Mouse (Mus musculus): ENCODE measurements at regions not wholly inside any gene's neighbourhood (a gene's known extent, or its start where the extent isn't known, plus 50 kb on each side); places are given as distances from the start of the nearest gene placed in this dataset.
"Not testable (repeated sequence)": the region's sequence is repeated elsewhere in the genome, so short reads cannot be mapped to it uniquely, and the experiment has no call there.

DNA sequence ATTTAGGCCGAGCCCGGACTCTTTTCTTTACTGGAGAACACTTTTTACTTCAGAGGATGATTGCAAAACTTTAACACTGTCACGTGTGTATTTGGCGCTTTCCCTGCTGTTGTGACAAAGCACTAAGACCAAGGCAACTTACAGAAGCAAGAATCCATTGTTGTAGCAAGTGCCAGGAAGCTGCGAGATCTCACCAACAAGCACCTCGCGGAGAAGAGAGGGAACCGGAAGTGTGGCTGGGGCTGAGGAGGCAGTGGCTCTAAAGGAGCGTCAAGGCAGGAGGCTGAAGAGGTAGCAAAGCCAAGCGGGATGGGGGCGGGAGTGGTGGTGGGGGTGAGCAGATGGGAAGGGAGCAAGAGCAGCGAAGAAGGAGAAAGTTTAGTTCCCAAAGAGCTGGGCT lies 121.7 kb upstream of the Ubl3 start:
- ATAC-seq (replicated peaks; ENCODE audit: low FRiP score, low read depth) (no peak), DNase-seq (ENCODE audit: low spot score) (no peak)
- H3K36me3 ChIP-seq (ENCODE audit: insufficient read depth, low read length): no peaks in the 10 kb centered on the region
- H3K9ac ChIP-seq (ENCODE audit: low read depth, low read length): no peak overlapping the region
- WGBS: 76% methylated on average over 12 of the region's 12 CpGs
- H3K9me3 ChIP-seq (replicated peaks; ENCODE audit: low read length): no peaks in the 10 kb centered on the region
- no peak overlapping the region for H3K4me3 ChIP-seq (replicated peaks; ENCODE audit: low read depth, low read length)
- no peak overlapping the region for H3K4me2 ChIP-seq (ENCODE audit: low read length)
- no peaks in the 10 kb centered on the region for H3K4me1 ChIP-seq (replicated peaks; ENCODE audit: insufficient read depth, low read length)
- H3K27me3 ChIP-seq (ENCODE audit: insufficient read depth, low read length): no peaks in the 10 kb centered on the region
- no peak for TF ChIP-seq CTCF (IDR thresholded peaks at IDR 0.05; ENCODE audit: low read depth)
- no peak overlapping the region for H3K27ac ChIP-seq

DNA sequence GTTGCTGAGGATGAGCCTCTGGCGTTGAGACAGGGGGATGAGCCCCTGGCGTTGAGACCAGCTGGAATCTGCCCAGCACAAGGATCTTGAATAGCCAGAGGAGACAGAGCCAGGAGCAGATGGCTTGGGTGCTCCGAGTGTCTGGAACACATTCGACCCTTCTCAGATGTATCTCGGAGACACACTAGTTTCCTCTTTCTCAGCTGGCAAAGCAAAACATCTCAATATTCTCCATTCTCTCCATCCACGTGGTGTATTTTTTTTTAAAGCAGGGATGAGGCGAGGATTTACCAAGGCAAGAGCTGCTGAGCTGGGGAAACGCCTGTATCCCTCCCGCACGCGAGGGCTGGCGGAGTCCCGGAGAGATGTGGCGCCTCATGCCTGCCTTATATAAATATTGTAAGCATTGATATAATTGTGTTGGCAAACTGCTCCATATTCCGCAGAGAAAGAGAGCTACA lies 109.7 kb upstream of the Ubl3 start:
- TF ChIP-seq CTCF (IDR thresholded peaks at IDR 0.05; ENCODE audit: low read depth): no peak
- Histone ChIP-seq H3K4me2 (ENCODE audit: low read length) (no peak overlapping the region), H3K9me3 (replicated peaks; ENCODE audit: low read length) (no peaks in the 10 kb centered on the region), H3K4me3 (replicated peaks; ENCODE audit: low read depth, low read length) (no peak overlapping the region), H3K36me3 (ENCODE audit: insufficient read depth, low read length) (no peaks in the 10 kb centered on the region), H3K27ac (no peak overlapping the region), H3K9ac (ENCODE audit: low read depth, low read length) (no peak overlapping the region), H3K4me1 (replicated peaks; ENCODE audit: insufficient read depth, low read length) (no peaks in the 10 kb centered on the region), H3K27me3 (ENCODE audit: insufficient read depth, low read length) (no peaks in the 10 kb centered on the region)
- no peak for ATAC-seq (replicated peaks; ENCODE audit: low FRiP score, low read depth)
- WGBS: 77% methylated on average over 15 of the region's 15 CpGs
- DNase-seq (ENCODE audit: low spot score): no peak

DNA sequence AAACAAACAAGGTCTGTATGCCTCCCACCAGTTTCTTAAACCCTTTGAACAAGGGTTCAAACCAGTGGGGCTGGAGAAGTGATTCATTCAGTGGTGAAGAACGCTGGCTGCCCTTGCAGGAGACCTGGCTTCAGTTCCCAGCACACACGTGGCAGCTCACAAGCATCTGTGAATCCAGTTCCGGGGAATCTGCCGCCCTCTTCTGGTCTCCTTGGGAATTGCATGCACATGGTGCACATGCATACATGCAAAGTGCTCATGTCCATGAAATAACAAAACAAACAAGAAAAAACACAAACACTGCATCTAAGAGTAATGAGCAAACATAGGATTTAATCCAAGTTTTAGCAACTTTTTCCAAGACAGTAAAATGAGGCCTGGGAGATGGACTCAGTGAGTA lies 108.5 kb upstream of the Ubl3 start:
- no peak overlapping the region for H3K9ac ChIP-seq (ENCODE audit: low read depth, low read length)
- no peak overlapping the region for H3K4me3 ChIP-seq (replicated peaks; ENCODE audit: low read depth, low read length)
- H3K27ac ChIP-seq: no peak overlapping the region
- H3K9me3 ChIP-seq (replicated peaks; ENCODE audit: low read length): no peaks in the 10 kb centered on the region
- no peaks in the 10 kb centered on the region for H3K4me1 ChIP-seq (replicated peaks; ENCODE audit: insufficient read depth, low read length)
- no peaks in the 10 kb centered on the region for H3K36me3 ChIP-seq (ENCODE audit: insufficient read depth, low read length)
- 86% methylated on average over 4 of the region's 4 CpGs for WGBS
- no peak overlapping the region for H3K4me2 ChIP-seq (ENCODE audit: low read length)
- no peak for DNase-seq (ENCODE audit: low spot score)
- ATAC-seq (replicated peaks; ENCODE audit: low FRiP score, low read depth): no peak
- TF ChIP-seq CTCF (IDR thresholded peaks at IDR 0.05; ENCODE audit: low read depth): peak; percentile 42
- H3K27me3 ChIP-seq (ENCODE audit: insufficient read depth, low read length): no peaks in the 10 kb centered on the region

DNA sequence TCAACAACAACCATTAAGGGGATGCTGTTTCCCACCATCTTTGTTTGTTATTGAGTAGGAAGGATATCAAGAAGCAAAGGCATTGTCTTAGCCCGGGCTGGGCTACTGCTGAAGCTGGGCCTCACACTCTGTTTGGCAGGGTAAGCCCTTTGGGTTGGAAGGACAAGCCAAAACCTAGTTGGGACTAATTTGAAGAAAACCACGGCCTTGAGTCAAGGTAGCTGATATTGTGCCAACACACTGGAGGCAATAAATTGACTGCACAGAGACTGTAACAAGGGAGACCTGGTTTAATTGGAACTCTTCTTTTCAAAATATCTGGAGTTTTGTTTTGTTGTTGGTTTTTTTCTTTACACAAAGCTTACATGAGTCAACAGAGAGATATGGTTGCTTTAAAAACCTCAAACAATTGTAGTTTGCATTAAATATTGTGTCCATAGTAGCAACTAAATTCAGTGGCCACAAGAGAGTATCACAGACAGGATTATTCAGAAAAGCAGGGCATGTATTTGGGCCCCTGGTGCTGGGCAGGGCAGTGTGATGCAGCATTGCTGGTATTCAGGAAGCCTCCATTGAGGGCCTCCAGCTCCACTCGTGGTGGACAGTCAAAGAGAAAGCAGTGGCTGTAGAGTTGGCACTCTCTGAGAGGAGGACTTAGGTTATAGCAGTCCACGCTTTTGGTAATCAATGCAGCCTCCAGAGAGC lies 105.5 kb upstream of the Ubl3 start:
- no peak for TF ChIP-seq CTCF (IDR thresholded peaks at IDR 0.05; ENCODE audit: low read depth)
- no peak overlapping the region for H3K27ac ChIP-seq
- no peak overlapping the region for H3K4me2 ChIP-seq (ENCODE audit: low read length)
- H3K4me3 ChIP-seq (replicated peaks; ENCODE audit: low read depth, low read length): no peak overlapping the region
- no peaks in the 10 kb centered on the region for H3K4me1 ChIP-seq (replicated peaks; ENCODE audit: insufficient read depth, low read length)
- DNase-seq (ENCODE audit: low spot score) (no peak), ATAC-seq (replicated peaks; ENCODE audit: low FRiP score, low read depth) (no peak)
- WGBS: 72% methylated on average over 4 of the region's 4 CpGs
- H3K27me3 ChIP-seq (ENCODE audit: insufficient read depth, low read length): no peaks in the 10 kb centered on the region
- no peaks in the 10 kb centered on the region for H3K36me3 ChIP-seq (ENCODE audit: insufficient read depth, low read length)
- H3K9me3 ChIP-seq (replicated peaks; ENCODE audit: low read length): no peaks in the 10 kb centered on the region
- no peak overlapping the region for H3K9ac ChIP-seq (ENCODE audit: low read depth, low read length)

DNA sequence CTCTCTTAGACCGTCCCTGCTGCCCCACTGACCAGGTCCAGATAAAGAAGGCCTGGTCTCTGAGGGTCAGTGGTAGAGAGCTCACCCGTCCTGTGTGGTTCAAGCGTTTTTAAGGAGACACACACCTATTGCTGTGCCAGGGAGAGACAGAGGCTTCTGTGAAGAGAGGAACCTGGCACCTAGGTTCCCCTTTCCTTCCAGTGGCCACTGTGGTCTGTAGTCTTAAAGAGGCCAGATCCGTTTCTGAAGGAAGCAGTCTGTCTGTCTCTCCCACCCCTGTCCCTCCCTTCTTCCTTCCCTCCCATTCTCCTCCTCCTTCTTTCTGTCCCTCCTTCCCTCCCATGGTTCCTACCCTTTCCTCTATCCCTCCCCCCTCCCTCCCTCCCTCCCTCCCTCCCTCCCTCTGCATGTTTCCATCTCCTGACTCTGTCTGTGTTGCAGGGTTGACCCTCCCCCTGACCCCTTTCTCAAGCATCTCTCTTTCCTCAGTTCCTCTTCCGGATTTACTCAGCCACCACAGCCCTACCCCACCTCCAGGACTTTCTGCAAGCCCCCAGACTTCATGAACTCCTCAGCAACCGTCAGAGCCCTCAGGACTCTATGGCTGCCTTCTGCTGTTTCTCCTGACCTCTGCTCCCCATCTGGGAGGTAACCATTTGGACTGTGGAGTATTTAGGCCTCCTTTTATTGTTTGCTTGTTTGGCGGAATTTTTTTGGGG lies 100.1 kb upstream of the Ubl3 start:
- H3K9me3 ChIP-seq (replicated peaks; ENCODE audit: low read length): no peaks in the 10 kb centered on the region
- no peak for TF ChIP-seq CTCF (IDR thresholded peaks at IDR 0.05; ENCODE audit: low read depth)
- ATAC-seq (replicated peaks; ENCODE audit: low FRiP score, low read depth): no peak
- H3K27me3 ChIP-seq (ENCODE audit: insufficient read depth, low read length): no peaks in the 10 kb centered on the region
- H3K27ac ChIP-seq: no peak overlapping the region
- H3K4me2 ChIP-seq (ENCODE audit: low read length): no peak overlapping the region
- H3K9ac ChIP-seq (ENCODE audit: low read depth, low read length): no peak overlapping the region
- H3K4me1 ChIP-seq (replicated peaks; ENCODE audit: insufficient read depth, low read length): no peaks in the 10 kb centered on the region
- H3K36me3 ChIP-seq (ENCODE audit: insufficient read depth, low read length): no peaks in the 10 kb centered on the region
- WGBS: 58% methylated on average over 7 of the region's 7 CpGs
- no peak for DNase-seq (ENCODE audit: low spot score)
- H3K4me3 ChIP-seq (replicated peaks; ENCODE audit: low read depth, low read length): no peak overlapping the region

DNA sequence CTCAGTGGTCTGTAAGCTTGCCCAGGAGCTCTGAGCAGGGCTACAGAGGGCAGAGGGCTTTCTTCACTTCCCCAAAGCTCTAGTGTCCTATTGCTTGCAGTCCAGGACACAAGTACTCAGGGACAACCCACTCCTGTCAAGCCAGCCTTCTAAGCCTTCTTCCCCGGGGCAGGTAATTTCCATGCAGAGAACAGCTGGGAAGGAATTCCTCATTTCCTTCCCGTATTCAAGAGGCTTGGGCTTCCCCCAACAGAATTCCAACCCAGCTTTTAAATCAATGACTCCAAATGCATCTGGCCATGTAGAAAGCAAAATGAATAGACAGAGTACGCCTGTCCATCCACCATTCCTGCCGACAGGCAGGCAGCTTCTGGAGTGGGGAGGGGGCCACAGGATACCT lies 99.1 kb upstream of the Ubl3 start:
- H3K27ac ChIP-seq: no peak overlapping the region
- WGBS: 52% methylated on average over 4 of the region's 4 CpGs
- H3K9ac ChIP-seq (ENCODE audit: low read depth, low read length): no peak overlapping the region
- H3K4me2 ChIP-seq (ENCODE audit: low read length): no peak overlapping the region
- DNase-seq (ENCODE audit: low spot score): no peak
- no peaks in the 10 kb centered on the region for H3K36me3 ChIP-seq (ENCODE audit: insufficient read depth, low read length)
- no peaks in the 10 kb centered on the region for H3K9me3 ChIP-seq (replicated peaks; ENCODE audit: low read length)
- H3K4me3 ChIP-seq (replicated peaks; ENCODE audit: low read depth, low read length): no peak overlapping the region
- H3K4me1 ChIP-seq (replicated peaks; ENCODE audit: insufficient read depth, low read length): no peaks in the 10 kb centered on the region
- H3K27me3 ChIP-seq (ENCODE audit: insufficient read depth, low read length): no peaks in the 10 kb centered on the region
- no peak for TF ChIP-seq CTCF (IDR thresholded peaks at IDR 0.05; ENCODE audit: low read depth)
- no peak for ATAC-seq (replicated peaks; ENCODE audit: low FRiP score, low read depth)

DNA sequence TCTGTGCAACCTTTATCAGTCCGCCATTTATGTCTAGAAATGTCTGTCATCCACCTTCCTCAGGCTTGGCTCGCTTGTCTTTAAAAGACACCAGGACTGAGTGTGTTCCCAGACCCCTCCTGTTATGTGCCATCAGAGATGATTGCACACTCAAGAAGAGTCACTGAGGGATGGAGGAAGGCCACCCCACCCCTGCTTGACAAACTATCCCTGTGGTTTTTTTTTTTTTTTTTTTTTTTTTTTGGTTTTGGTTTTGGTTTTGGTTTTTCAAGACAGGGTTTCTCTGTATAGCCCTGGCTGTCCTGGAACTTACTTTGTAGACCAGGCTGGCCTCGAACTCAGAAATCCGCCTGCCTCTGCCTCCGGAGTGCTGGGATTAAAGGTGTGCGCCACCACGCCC lies 97.0 kb upstream of the Ubl3 start:
- DNase-seq (ENCODE audit: low spot score); H3K4me3 ChIP-seq (replicated peaks; ENCODE audit: low read depth, low read length); ATAC-seq (replicated peaks; ENCODE audit: low FRiP score, low read depth); H3K27ac ChIP-seq; H3K9ac ChIP-seq (ENCODE audit: low read depth, low read length); H3K36me3 ChIP-seq (ENCODE audit: insufficient read depth, low read length); H3K4me1 ChIP-seq (replicated peaks; ENCODE audit: insufficient read depth, low read length); H3K4me2 ChIP-seq (ENCODE audit: low read length); H3K27me3 ChIP-seq (ENCODE audit: insufficient read depth, low read length); H3K9me3 ChIP-seq (replicated peaks; ENCODE audit: low read length): not testable (repeated sequence)
- 93% methylated on average over 7 of the region's 7 CpGs for WGBS
